Mouse (Mus musculus) ovary, adult 10 weeks (tissue): ENCODE measurements around the gene Oit1. TPM values are rescaled to one million over a fixed set of nuclear protein-coding genes. Genes with fewer than 3 reads are reported as not detected.

ENCODE experiments used
- polyA plus RNA-seq: library from polyadenylated mRNA; stranded (reverse); fragments of 350-450 nt; fragmentation: Illumina TruSeq; extraction: RNeasy Lipid Tissue Mini Kit (QIAGEN cat#74804); gene quantifications from one replicate; pipeline ENCODE4 v1.2.3, GENCODE M21; 2014

Oit1 gene
- polyA plus RNA-seq: not detected

GRCm38 (mm10) chr14:8378685-8379313, at the start of gene Oit1:
Oit1 (minus strand) TSS chr14:8378754.

GRCm38 (mm10) chr14:8317194-8318097, 61.1 kb downstream of the Oit1 start, which contains the start of gene Fam107a:
Fam107a (minus strand) TSS chr14:8318023.

Other genes starting within 250 kb of the Oit1 start
- 169 TPM for gene Pdhb, start 205.7 kb downstream of the Oit1 start, polyA plus RNA-seq
- 28.0 TPM for gene Kctd6, start 164.6 kb downstream of the Oit1 start, polyA plus RNA-seq
- gene Acox2, start 119.4 kb downstream of the Oit1 start, polyA plus RNA-seq: 3.2 TPM
- gene Fam107a, start 60.7 kb downstream of the Oit1 start, polyA plus RNA-seq: 9.0 TPM